In genomic region chr16:37843740-37844139, GRCm38 (mm10) we compare ENCODE assay signal across 33 mouse cellular contexts. TPM values are rescaled to one million over a fixed set of nuclear protein-coding genes. Genes with fewer than 3 reads are reported as not detected.
"Had no signal": no experiment of that assay in that cellular context is flagged by ENCODE, and none has a peak within 500 bp of the region (broad histone marks: within the 10 kb centered on the region; RNA-seq: fewer than 3 reads in every experiment).

No protein-coding gene starts in this region.

- DNase-seq: gastrocnemius, adult 2 months; gastrocnemius, postnatal 10 days; gastrocnemius, postnatal 25 days; heart, adult 18-20 months; heart, postnatal 10 days; heart, postnatal 4 days; kidney, adult 18-20 months; kidney, adult 9 months; kidney, postnatal 14 days; kidney, postnatal 36 days; layer of hippocampus, adult 9-11 months; layer of hippocampus, postnatal 36 days; left cerebral cortex, postnatal 4 days had no signal

- H3K4me2 ChIP-seq: heart, embryonic 12.5 days; hindbrain, embryonic 12.5 days; hindbrain, embryonic 14.5 days; intestine, embryonic 15.5 days; kidney, embryonic 15.5 days; limb, embryonic 13.5 days had no signal

- H3K9ac ChIP-seq: heart, embryonic 12.5 days; hindbrain, embryonic 12.5 days; hindbrain, embryonic 14.5 days; intestine, embryonic 15.5 days; kidney, embryonic 15.5 days; limb, embryonic 13.5 days had no signal

- H3K4me1 ChIP-seq: hindbrain, embryonic 10.5 days; hindbrain, embryonic 12.5 days; kidney, embryonic 15.5 days; limb, embryonic 13.5 days had no signal

- H3K27me3 ChIP-seq: heart, embryonic 12.5 days; hindbrain, embryonic 12.5 days; intestine, embryonic 15.5 days; kidney, embryonic 15.5 days; limb, embryonic 13.5 days had no signal

- H3K9me3 ChIP-seq: heart, embryonic 10.5 days; heart, embryonic 12.5 days; hindbrain, embryonic 10.5 days; hindbrain, embryonic 12.5 days; intestine, embryonic 15.5 days; kidney, embryonic 15.5 days; limb, embryonic 13.5 days had no signal

- H3K36me3 ChIP-seq: heart, embryonic 10.5 days; heart, embryonic 12.5 days; hindbrain, embryonic 10.5 days; hindbrain, embryonic 12.5 days; intestine, embryonic 15.5 days; kidney, embryonic 15.5 days; limb, embryonic 13.5 days had no signal

- ATAC-seq: forebrain, embryonic 16.5 days; hindbrain, embryonic 16.5 days; inflammation-experienced regulatory T-cells, adult 6 months; intestine, embryonic 15.5 days; intestine, postnatal 0 days had no signal

- H3K27ac ChIP-seq: gastrocnemius, adult 2 months; heart, embryonic 10.5 days; hindbrain, embryonic 10.5 days; hindbrain, embryonic 12.5 days; hindbrain, embryonic 14.5 days; intestine, embryonic 15.5 days; kidney, embryonic 15.5 days; kidney, postnatal 0 days; limb, embryonic 13.5 days had no signal

- H3K4me3 ChIP-seq: gastrocnemius, adult 2 months; heart, embryonic 10.5 days; heart, embryonic 12.5 days; hindbrain, embryonic 10.5 days; hindbrain, embryonic 12.5 days; intestine, embryonic 15.5 days; kidney, embryonic 15.5 days; limb, embryonic 13.5 days had no signal

RNA-seq across cellular contexts. Expression of gene Gm36028, which starts 17.2 kb away (rescaled TPM):
- total RNA-seq: gastrocnemius, adult 2 months; gastrocnemius, postnatal 25 days; gastrocnemius, postnatal 4 days; granulocyte monocyte progenitor cell, adult 5-6 weeks; layer of hippocampus, adult 8-10 months; left cerebral cortex, adult 18-20 months; left cerebral cortex, postnatal 25 days; left cerebral cortex, postnatal 4 days had no signal
- polyA plus RNA-seq: hindbrain, embryonic 14.5 days; hindbrain, embryonic 16.5 days; inflammation-experienced regulatory T-cells, adult 6 months; large intestine, adult 2 months; limb, embryonic 11.5 days had no signal
